Mouse (Mus musculus) kidney, embryonic 15.5 days (tissue): ENCODE measurements at regions not wholly inside any gene's neighbourhood (a gene's known extent, or its start where the extent isn't known, plus 50 kb on each side); places are given as distances from the start of the nearest gene placed in this dataset.
A peak's percentile ranks its signal among the peaks of the same experiment; 100 is the strongest.

Experiments used
- ATAC-seq: fragments of 200-750 bp; cut with Nextera tagmentation; replicated peaks from 2 replicates; pipeline ENCODE4 v1.8.0; 2017; ENCODE audit warnings: moderate TSS enrichment; ENCODE audit not compliant: low FRiP score
- H3K27ac ChIP-seq: fragments of 300-500 bp; sonication (generic); 2 replicates; pipeline ENCODE4 v1.5.1; 2015; ENCODE audit warnings: mild to moderate bottlenecking, inconsistent platforms
- H3K27me3 ChIP-seq: fragments of 300-500 bp; sonication (generic); 2 replicates; pipeline ENCODE4 v1.6.1; 2015; ENCODE audit warnings: inconsistent platforms
- H3K36me3 ChIP-seq: fragments of 300-500 bp; sonication (generic); 2 replicates; pipeline ENCODE4 v1.6.1; 2015; ENCODE audit warnings: inconsistent platforms
- H3K4me1 ChIP-seq: fragments of 300-500 bp; sonication (generic); 2 replicates; pipeline ENCODE4 v1.6.1; 2015; ENCODE audit warnings: inconsistent platforms
- H3K4me2 ChIP-seq: fragments of 300-500 bp; sonication (generic); 2 replicates; pipeline ENCODE4 v1.6.1; 2015; ENCODE audit warnings: moderate library complexity, mild to moderate bottlenecking, inconsistent platforms
- H3K4me3 ChIP-seq: fragments of 300-500 bp; sonication (generic); replicated peaks from 2 replicates; pipeline ENCODE4 v1.5.1; 2015; ENCODE audit warnings: mild to moderate bottlenecking, inconsistent platforms
- H3K9ac ChIP-seq: fragments of 300-500 bp; sonication (generic); 2 replicates; pipeline ENCODE4 v1.6.1; 2015; ENCODE audit warnings: mild to moderate bottlenecking, inconsistent platforms
- H3K9me3 ChIP-seq: fragments of 300-500 bp; sonication (generic); replicated peaks from 2 replicates; pipeline ENCODE4 v1.6.1; 2016; ENCODE audit warnings: inconsistent platforms
- WGBS: fragments of 180-500 bp; shearing (Covaris S2); methylation state at CpG from one replicate; pipeline ENCODE4 v1.1.7; 2015; ENCODE audit warnings: mixed read lengths; 5-methylcytosine and 5-hydroxymethylcytosine counted together

- ATAC-seq = no peak
- no peak overlapping the region for H3K9ac ChIP-seq
- H3K4me2 ChIP-seq = no peak overlapping the region
- H3K4me3 ChIP-seq = no peak overlapping the region
- no peak overlapping the region for H3K27ac ChIP-seq
- 58% methylated on average over 4 of the region's 4 CpGs for WGBS
- H3K27me3 ChIP-seq = no peaks in the 10 kb centered on the region
- no peaks in the 10 kb centered on the region for H3K4me1 ChIP-seq
- no peaks in the 10 kb centered on the region for H3K36me3 ChIP-seq
- no peaks in the 10 kb centered on the region for H3K9me3 ChIP-seq
Measured at GRCm38 (mm10) chr14:78225677-78226076, 82.2 kb downstream of the Tnfsf11 start.

- Histone ChIP-seq H3K4me1 (peaks cover 5% of the 10 kb centered on the region; the same call in 1 of the 2 replicates), H3K9me3 (no peaks in the 10 kb centered on the region), H3K4me2 (0 out of 2 replicates have a peak overlapping the region, but pooled peaks have one; percentile 10), H3K36me3 (no peaks in the 10 kb centered on the region), H3K27ac (peak overlapping the region; percentile 42; the same call in 1 of the 2 replicates), H3K4me3 (no peak overlapping the region), H3K9ac (no peak overlapping the region), H3K27me3 (no peaks in the 10 kb centered on the region)
- ATAC-seq = peak; percentile 74
- 29% methylated on average over 15 of the region's 15 CpGs for WGBS
Measured at GRCm38 (mm10) chr14:78216229-78216963, 91.4 kb downstream of the Tnfsf11 start.

GRCm38 (mm10) chr14:78215491-78215890 is 92.4 kb downstream of the Tnfsf11 start:
- H3K9ac ChIP-seq = no peak overlapping the region
- H3K9me3 ChIP-seq = no peaks in the 10 kb centered on the region
- no peaks in the 10 kb centered on the region for H3K27me3 ChIP-seq
- 58% methylated on average over 4 of the region's 4 CpGs for WGBS
- no peak for ATAC-seq
- H3K36me3 ChIP-seq = no peaks in the 10 kb centered on the region
- no peak overlapping the region for H3K27ac ChIP-seq
- H3K4me2 ChIP-seq = no peak overlapping the region
- peaks cover 5% of the 10 kb centered on the region; the same call in 1 of the 2 replicates for H3K4me1 ChIP-seq
- H3K4me3 ChIP-seq = no peak overlapping the region

- no peak for ATAC-seq
- H3K36me3 ChIP-seq = no peaks in the 10 kb centered on the region
- no peak overlapping the region for H3K4me2 ChIP-seq
- H3K9me3 ChIP-seq = no peaks in the 10 kb centered on the region
- H3K9ac ChIP-seq = no peak overlapping the region
- H3K4me3 ChIP-seq = no peak overlapping the region
- H3K4me1 ChIP-seq = no peaks in the 10 kb centered on the region
- no peak overlapping the region for H3K27ac ChIP-seq
- no peaks in the 10 kb centered on the region for H3K27me3 ChIP-seq
- WGBS = 94% methylated on average over 4 of the region's 4 CpGs
Measured at GRCm38 (mm10) chr14:78204566-78204863, 103.3 kb downstream of the Tnfsf11 start.

GRCm38 (mm10) chr14:78203726-78204565 is 103.9 kb downstream of the Tnfsf11 start:
- WGBS = 78% methylated on average over 15 of the region's 15 CpGs
- no peaks in the 10 kb centered on the region for H3K9me3 ChIP-seq
- H3K4me3 ChIP-seq = no peak overlapping the region
- H3K4me1 ChIP-seq = no peaks in the 10 kb centered on the region
- H3K27me3 ChIP-seq = no peaks in the 10 kb centered on the region
- H3K4me2 ChIP-seq = no peak overlapping the region
- ATAC-seq = no peak
- no peak overlapping the region for H3K9ac ChIP-seq
- no peaks in the 10 kb centered on the region for H3K36me3 ChIP-seq
- H3K27ac ChIP-seq = no peak overlapping the region

- H3K4me2 ChIP-seq = no peak overlapping the region
- no peak overlapping the region for H3K9ac ChIP-seq
- no peaks in the 10 kb centered on the region for H3K27me3 ChIP-seq
- ATAC-seq = no peak
- no peaks in the 10 kb centered on the region for H3K4me1 ChIP-seq
- WGBS = 90% methylated on average over 1 of the region's 1 CpGs
- no peak overlapping the region for H3K4me3 ChIP-seq
- no peak overlapping the region for H3K27ac ChIP-seq
- no peaks in the 10 kb centered on the region for H3K9me3 ChIP-seq
- no peaks in the 10 kb centered on the region for H3K36me3 ChIP-seq
Measured at GRCm38 (mm10) chr14:78202781-78203180, 105.1 kb downstream of the Tnfsf11 start.

GRCm38 (mm10) chr14:78197483-78197882 is 108.7 kb upstream of the Fam216b start:
- Histone ChIP-seq H3K4me2 (no peak overlapping the region), H3K36me3 (no peaks in the 10 kb centered on the region), H3K9ac (no peak overlapping the region), H3K27ac (no peak overlapping the region), H3K4me3 (no peak overlapping the region), H3K9me3 (no peaks in the 10 kb centered on the region), H3K27me3 (no peaks in the 10 kb centered on the region), H3K4me1 (no peaks in the 10 kb centered on the region)
- no peak for ATAC-seq
- WGBS = 83% methylated on average over 2 of the region's 2 CpGs

- ATAC-seq = no peak
- WGBS = 58% methylated on average over 6 of the region's 6 CpGs
- H3K36me3 ChIP-seq = no peaks in the 10 kb centered on the region
Measured at GRCm38 (mm10) chr14:78179576-78179975, 90.8 kb upstream of the Fam216b start.

GRCm38 (mm10) chr14:78173451-78173850 is 84.6 kb upstream of the Fam216b start:
- no peak for ATAC-seq
- WGBS = 87% methylated on average over 2 of the region's 2 CpGs

More at GRCm38 (mm10) chr14:78179576-78179975, 90.8 kb upstream of the Fam216b start:
- H3K27ac ChIP-seq = no peak overlapping the region
- H3K9ac ChIP-seq = no peak overlapping the region
- H3K4me3 ChIP-seq = no peak overlapping the region
- no peaks in the 10 kb centered on the region for H3K27me3 ChIP-seq
- no peak overlapping the region for H3K4me2 ChIP-seq
- no peaks in the 10 kb centered on the region for H3K4me1 ChIP-seq
- no peaks in the 10 kb centered on the region for H3K9me3 ChIP-seq

GRCm38 (mm10) chr14:78172956-78173355 is 84.1 kb upstream of the Fam216b start:
- Histone ChIP-seq H3K36me3 (no peaks in the 10 kb centered on the region), H3K4me1 (no peaks in the 10 kb centered on the region), H3K27me3 (no peaks in the 10 kb centered on the region), H3K4me2 (no peak overlapping the region), H3K9me3 (no peaks in the 10 kb centered on the region), H3K4me3 (no peak overlapping the region), H3K27ac (no peak overlapping the region), H3K9ac (no peak overlapping the region)
- 66% methylated on average over 1 of the region's 1 CpGs for WGBS
- no peak for ATAC-seq

More at GRCm38 (mm10) chr14:78173451-78173850, 84.6 kb upstream of the Fam216b start:
- H3K9ac ChIP-seq = no peak overlapping the region
- no peaks in the 10 kb centered on the region for H3K27me3 ChIP-seq
- H3K36me3 ChIP-seq = no peaks in the 10 kb centered on the region
- H3K4me3 ChIP-seq = no peak overlapping the region
- H3K27ac ChIP-seq = no peak overlapping the region
- no peaks in the 10 kb centered on the region for H3K4me1 ChIP-seq
- H3K4me2 ChIP-seq = no peak overlapping the region
- no peaks in the 10 kb centered on the region for H3K9me3 ChIP-seq

- Histone ChIP-seq H3K4me1 (no peaks in the 10 kb centered on the region), H3K4me2 (no peak overlapping the region), H3K9ac (no peak overlapping the region), H3K4me3 (no peak overlapping the region), H3K36me3 (no peaks in the 10 kb centered on the region), H3K9me3 (no peaks in the 10 kb centered on the region), H3K27me3 (no peaks in the 10 kb centered on the region), H3K27ac (no peak overlapping the region)
- no peak for ATAC-seq
- 87% methylated on average over 3 of the region's 3 CpGs for WGBS
Measured at GRCm38 (mm10) chr14:78160819-78161218, 72.0 kb upstream of the Fam216b start.

- H3K4me2 ChIP-seq = no peak overlapping the region
- H3K36me3 ChIP-seq = no peaks in the 10 kb centered on the region
- H3K4me3 ChIP-seq = no peak overlapping the region
- no peaks in the 10 kb centered on the region for H3K9me3 ChIP-seq
- ATAC-seq = no peak
- no peaks in the 10 kb centered on the region for H3K4me1 ChIP-seq
- H3K9ac ChIP-seq = no peak overlapping the region
- no peak overlapping the region for H3K27ac ChIP-seq
- 89% methylated on average over 7 of the region's 7 CpGs for WGBS
- H3K27me3 ChIP-seq = no peaks in the 10 kb centered on the region
Measured at GRCm38 (mm10) chr14:78159567-78159966, 70.8 kb upstream of the Fam216b start.
